Mouse (Mus musculus) monocyte, adult 5-6 weeks (primary cell): Measurements from ENCODE around the gene Lelp1. TPM values are rescaled to one million over a fixed set of nuclear protein-coding genes. Genes with fewer than 3 reads are reported as not detected.

Source experiments
- ATAC-seq: fragments of 153-309, 156-312 bp; replicated peaks from 2 replicates; pipeline ENCODE4 v1.8.0; 2017; ENCODE audit warnings: mild to moderate bottlenecking; ENCODE audit not compliant: low TSS enrichment, insufficient number of reproducible peaks, severe bottlenecking, poor library complexity, low FRiP score
- total RNA-seq: library from RNA; stranded (forward); fragments of 200-1000, 200-491, 200-594 nt; gene quantifications from 3 replicates; pipeline ENCODE4 v1.2.3, GENCODE M21; 2017

Gene Lelp1
- not detected in 3 replicates for total RNA-seq

- no peak for ATAC-seq
Observed at GRCm38 (mm10) chr3:92142644-92143043, at the start of gene Lelp1. TSS of gene Lelp1 (minus strand) at chr3:92142744.

DNA sequence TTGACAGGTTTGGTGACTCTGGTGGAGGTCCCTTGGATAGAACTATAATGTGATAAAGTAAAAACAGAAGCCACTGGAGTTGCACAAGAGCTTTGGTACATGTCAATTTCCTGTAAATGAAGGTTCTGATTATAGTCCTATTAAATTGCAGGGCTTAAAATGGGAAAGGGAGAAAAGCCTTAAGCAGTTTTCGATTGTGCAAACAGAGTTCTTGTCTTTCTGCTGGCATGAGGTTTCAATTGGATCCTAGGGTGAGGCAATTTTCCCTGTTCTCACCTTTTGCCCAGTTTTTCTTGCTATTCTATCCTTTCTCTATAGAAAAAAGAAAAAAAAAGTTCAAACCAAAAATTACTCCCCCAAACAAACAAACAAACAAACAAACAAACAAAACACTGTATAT is 34.3 kb upstream of the Lelp1 start:
- no peak for ATAC-seq

DNA sequence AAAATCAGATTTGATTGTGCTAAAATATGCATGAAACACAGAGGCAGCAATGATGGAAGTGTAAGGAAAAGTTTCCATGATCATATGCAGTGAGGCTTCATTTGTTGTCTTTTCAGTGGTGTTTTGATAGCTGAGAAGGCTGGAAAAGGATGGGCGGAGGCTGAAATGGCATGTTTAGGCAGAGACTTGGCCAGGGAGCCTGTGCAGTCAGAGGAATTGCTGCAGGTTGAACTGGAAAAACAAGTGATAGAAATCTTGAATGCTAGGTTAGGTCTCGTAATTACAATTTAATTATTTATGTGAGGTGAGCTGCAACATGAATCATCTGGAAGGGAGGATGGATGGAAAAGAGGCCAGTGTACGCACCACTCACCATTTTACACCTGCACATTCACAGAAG is 27.3 kb upstream of the Lelp1 start:
- ATAC-seq, result no peak

DNA sequence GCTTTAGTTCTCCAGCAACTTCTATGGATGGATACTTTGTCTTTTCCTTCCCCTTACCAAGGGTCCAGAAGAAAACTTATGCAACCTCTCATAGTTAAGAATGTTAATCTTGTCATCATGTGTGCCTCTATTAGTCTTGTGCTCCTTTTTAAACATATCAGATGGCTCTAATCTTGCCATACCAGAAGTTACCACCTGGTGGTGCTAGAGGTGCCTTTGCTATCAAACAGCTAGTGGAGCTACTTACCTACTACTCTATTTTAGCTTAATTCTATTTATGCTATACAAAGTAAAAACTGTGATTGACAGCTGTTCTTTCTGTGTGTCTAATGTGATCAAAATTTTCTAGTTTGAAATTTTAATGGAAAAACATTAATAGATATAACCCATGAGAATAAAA is 10.8 kb upstream of the Lelp1 start:
- no peak for ATAC-seq

DNA sequence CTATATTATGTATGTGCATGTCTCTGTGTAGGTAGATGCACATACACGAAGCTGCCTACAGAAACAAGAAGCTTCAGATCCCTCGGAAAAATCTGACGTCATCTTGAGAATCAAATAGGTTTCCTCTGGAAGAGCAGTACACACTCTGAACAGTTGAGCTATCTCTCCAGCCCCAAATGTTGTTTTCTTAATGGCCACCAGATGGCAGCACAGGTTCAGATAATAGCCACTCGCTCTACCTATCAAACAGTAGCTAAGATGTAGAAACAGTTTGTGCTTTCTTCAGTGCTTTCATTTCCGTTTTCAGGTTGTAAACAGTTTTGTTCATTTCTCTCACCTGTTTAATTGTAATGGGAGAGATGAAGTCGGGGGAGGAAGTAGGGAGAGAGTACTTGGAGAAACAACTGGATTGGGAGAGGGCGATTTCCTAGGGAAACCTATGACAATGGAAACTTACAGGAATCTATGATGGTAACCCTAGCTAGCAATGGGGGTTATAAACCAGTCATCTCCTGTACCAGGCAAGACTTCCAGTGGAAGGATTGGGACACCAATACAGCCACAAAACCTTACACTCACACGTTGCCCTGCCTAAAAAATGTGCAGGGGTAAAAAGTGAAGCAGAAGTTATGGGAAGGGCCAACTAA is 8.2 kb upstream of the Lelp1 start:
- no peak for ATAC-seq

GRCm38 (mm10) chr3:92147913-92148312 is 5.4 kb upstream of the Lelp1 start:
- no peak for ATAC-seq

DNA sequence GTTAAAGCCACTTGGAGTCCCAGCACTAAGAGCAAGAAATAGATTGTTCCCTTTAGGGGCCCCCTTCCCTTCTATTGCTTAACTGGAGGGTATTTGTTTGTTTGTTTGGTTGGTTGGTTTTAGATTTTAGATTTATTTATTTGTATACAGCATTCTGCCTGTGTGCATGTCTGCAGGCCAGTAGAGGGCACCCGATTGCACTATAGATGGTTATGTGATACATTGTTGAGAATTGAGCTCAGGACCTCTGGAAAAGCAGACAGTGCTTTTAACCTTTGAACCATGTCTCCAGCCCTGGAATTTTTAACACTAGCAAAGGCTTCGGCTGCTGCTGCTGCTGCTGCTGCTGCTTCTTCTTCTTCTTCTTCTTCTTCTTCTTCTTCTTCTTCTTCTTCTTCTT is 4.9 kb upstream of the Lelp1 start:
- no peak for ATAC-seq

GRCm38 (mm10) chr3:92123847-92124246 is 18.7 kb downstream of the Lelp1 start, which contains the start of gene Prr9:
TSS of gene Prr9 (minus strand) at chr3:92123947.
- ATAC-seq, result no peak

DNA sequence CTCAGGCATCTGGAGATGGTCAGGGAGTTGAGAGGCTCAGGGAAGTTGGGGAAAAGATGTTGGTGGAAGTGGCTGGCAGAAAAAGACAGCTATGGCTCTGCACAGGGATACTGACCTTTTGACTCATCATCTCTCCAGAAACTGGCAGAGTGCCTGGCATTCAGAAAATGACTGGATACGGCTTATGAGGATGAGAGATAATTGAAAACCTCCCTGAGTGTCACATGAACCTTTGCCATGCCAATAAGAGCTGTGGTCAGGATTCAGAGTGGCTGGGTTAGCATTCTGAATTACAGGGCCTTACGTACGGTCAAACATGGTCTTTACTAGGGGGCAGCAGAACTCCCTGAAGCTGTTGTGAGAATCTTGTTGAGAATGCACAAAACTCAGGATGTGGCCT is 21.6 kb downstream of the Lelp1 start:
- no peak for ATAC-seq

- ATAC-seq, result no peak
Observed at GRCm38 (mm10) chr3:92117930-92118329, 24.6 kb downstream of the Lelp1 start.

DNA sequence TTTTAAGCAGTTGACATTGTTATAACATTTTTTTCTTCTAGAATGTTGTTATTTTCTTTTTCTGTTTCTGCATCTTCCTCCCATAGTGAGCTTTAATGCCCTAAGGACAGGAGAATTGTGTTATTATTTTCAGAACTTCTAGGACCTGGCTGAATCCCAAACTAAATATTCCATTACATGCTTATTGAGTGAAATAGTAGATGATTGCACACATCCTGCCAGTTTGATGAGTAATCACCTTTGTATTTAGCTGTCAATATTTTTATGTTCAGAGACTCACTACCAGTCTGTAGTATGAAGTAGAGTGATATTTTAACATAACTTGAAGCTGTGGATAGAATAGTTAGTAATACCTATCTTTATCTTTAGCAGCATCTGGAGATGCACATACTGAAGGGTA is 31.0 kb downstream of the Lelp1 start:
- ATAC-seq, result no peak

- ATAC-seq, result no peak
Observed at GRCm38 (mm10) chr3:92110790-92111189, 31.8 kb downstream of the Lelp1 start.

DNA sequence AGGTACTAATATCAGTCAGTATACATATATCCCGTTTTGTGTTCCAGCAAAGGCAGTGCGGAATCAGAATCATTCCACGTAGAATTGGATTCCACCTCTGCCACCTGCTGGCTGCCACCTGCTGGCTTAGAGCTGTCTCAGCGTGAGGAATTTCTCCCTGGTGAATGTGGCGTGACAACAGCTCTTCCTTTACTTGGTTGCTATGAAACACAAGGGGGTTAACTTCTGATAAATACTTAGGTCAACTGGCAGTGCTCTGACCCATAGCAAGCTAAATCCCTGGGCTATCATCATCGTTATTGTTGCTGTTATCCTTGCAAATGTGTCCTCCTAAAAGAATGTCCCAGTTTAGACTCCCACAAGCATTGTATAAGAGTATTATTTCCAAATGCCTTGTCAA is 36.0 kb downstream of the Lelp1 start:
- ATAC-seq, result no peak

Other genes starting within 250 kb of the Lelp1 start
- not detected in 3 replicates for gene Pglyrp3, start 128.2 kb downstream of the Lelp1 start, total RNA-seq
- not detected in 3 replicates for gene Lor, start 59.6 kb downstream of the Lelp1 start, total RNA-seq
- gene Prr9, start 18.8 kb downstream of the Lelp1 start, total RNA-seq, result not detected in 3 replicates
- not detected in 3 replicates for gene Sprr2a1, start 73.1 kb upstream of the Lelp1 start, total RNA-seq
- not detected in 3 replicates for gene Sprr2a2, start 73.2 kb upstream of the Lelp1 start, total RNA-seq
- not detected in 3 replicates for gene Sprr2a3, start 142.7 kb upstream of the Lelp1 start, total RNA-seq
- not detected in 3 replicates for gene Sprr2b, start 173.9 kb upstream of the Lelp1 start, total RNA-seq
- gene Sprr2d, start 196.4 kb upstream of the Lelp1 start, total RNA-seq, result not detected in 3 replicates
- gene Sprr2e, start 209.4 kb upstream of the Lelp1 start, total RNA-seq, result not detected in 3 replicates
- gene Sprr2f, start 222.4 kb upstream of the Lelp1 start, total RNA-seq, result not detected in 3 replicates
- not detected in 3 replicates for gene Sprr2h, start 242.9 kb upstream of the Lelp1 start, total RNA-seq